Mouse (Mus musculus): ENCODE results near the gene Fbxl20. TPM values are rescaled to one million over a fixed set of nuclear protein-coding genes. Genes with fewer than 3 reads are reported as not detected.

The Fbxl20 gene
- polyA plus RNA-seq (2015; fragmentation: Nextera tagmentation; extraction: Ambion mirVana): 8.3 and 11.1 TPM in 2 replicates

GRCm38 (mm10) chr11:98149786-98150624 is at the start of gene Fbxl20:
TSS of gene Fbxl20 (minus strand) at chr11:98150403.

DNA sequence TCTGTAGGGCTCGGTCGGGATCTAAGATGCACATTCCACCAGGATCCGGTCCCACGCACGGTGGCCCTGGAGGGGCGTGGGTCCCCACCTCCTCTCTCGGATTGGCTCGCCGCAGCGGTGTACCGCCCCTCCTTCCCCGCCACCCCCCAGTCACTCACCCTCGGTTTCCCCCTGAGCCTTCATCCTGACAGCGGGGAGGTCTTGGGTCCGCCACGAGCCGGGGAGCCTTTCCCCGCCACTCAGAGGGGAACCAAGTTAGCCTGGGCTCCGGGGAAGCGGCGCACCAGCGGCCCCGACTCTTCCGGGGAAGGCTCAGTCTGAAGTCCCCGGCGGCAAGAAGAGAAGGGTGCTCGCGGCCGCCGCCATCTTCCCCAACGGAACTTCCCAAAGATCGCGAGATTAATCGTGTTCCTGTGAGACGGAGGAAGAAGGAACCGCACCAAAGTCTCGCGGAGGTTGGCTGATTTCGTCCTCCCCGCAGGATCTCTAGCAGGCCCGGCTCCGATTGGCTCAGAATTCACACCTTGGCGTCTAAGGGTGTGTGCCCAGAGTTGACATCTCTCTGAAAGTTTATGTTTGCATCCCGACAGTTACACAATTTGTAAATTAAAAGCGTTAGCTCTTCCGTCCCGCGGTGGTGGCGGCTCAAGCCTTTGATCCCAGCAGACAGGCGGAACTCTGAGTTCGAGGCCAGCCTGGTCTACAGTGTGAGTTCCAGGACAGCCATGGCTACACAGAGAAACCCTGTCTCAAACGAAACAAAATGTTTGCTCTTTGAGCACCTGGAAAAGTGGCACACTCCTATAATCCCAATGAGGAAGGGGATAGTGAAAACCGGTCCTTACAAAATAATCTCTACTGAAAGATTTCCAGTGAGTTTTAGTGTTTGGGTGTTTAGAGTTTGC is 43.0 kb upstream of the Fbxl20 start, which contains the start of gene Med1:
TSS of gene Med1 (minus strand) at position 393 of the 905 bp plus-strand sequence.

GRCm38 (mm10) chr11:98052989-98053834 is 97.0 kb downstream of the Fbxl20 start, which contains the start of gene Stac2:
TSS of gene Stac2 (minus strand) at chr11:98053462.

Other genes with a start within 250 kb of the Fbxl20 start
- gene Plxdc1, start 164.0 kb downstream of the Fbxl20 start, polyA plus RNA-seq (2015; fragmentation: Nextera tagmentation; extraction: Ambion mirVana): 0.88 and 1.3 TPM in 2 replicates
- gene Arl5c, start 154.2 kb downstream of the Fbxl20 start, polyA plus RNA-seq (2015; fragmentation: Nextera tagmentation; extraction: Ambion mirVana): 4.9 and 6.1 TPM in 2 replicates
- 4.0 and 4.4 TPM in 2 replicates for gene Cacnb1, start 127.4 kb downstream of the Fbxl20 start, polyA plus RNA-seq (2015; fragmentation: Nextera tagmentation; extraction: Ambion mirVana)
- 793 and 882 TPM in 2 replicates for gene Rpl19, start 123.7 kb downstream of the Fbxl20 start, polyA plus RNA-seq (2015; fragmentation: Nextera tagmentation; extraction: Ambion mirVana)
- gene Stac2, start 96.9 kb downstream of the Fbxl20 start, polyA plus RNA-seq (2015; fragmentation: Nextera tagmentation; extraction: Ambion mirVana): 0.44 and 0.61 TPM in 2 replicates
- gene Med1, start 42.9 kb upstream of the Fbxl20 start, polyA plus RNA-seq (2015; fragmentation: Nextera tagmentation; extraction: Ambion mirVana): 25.0 and 28.0 TPM in 2 replicates
- 4.1 and 4.5 TPM in 2 replicates for gene Cdk12, start 52.7 kb upstream of the Fbxl20 start, polyA plus RNA-seq (2015; fragmentation: Nextera tagmentation; extraction: Ambion mirVana)
- gene Neurod2, start 179.2 kb upstream of the Fbxl20 start, polyA plus RNA-seq (2015; fragmentation: Nextera tagmentation; extraction: Ambion mirVana): not detected in 2 replicates
- gene Ppp1r1b, start 198.0 kb upstream of the Fbxl20 start, polyA plus RNA-seq (2015; fragmentation: Nextera tagmentation; extraction: Ambion mirVana): 0.11 TPM in 1 of 2 replicates, not detected in the other
- gene Stard3, start 208.0 kb upstream of the Fbxl20 start, polyA plus RNA-seq (2015; fragmentation: Nextera tagmentation; extraction: Ambion mirVana): 14.5 and 18.6 TPM in 2 replicates
- 0.17 TPM in 1 of 2 replicates, not detected in the other for gene Tcap, start 233.4 kb upstream of the Fbxl20 start, polyA plus RNA-seq (2015; fragmentation: Nextera tagmentation; extraction: Ambion mirVana)
- not detected in 2 replicates for gene Pnmt, start 236.0 kb upstream of the Fbxl20 start, polyA plus RNA-seq (2015; fragmentation: Nextera tagmentation; extraction: Ambion mirVana)

Data from urinary bladder, postnatal 0 days (tissue).